Mouse (Mus musculus): ENCODE results near the gene Cutc.

DNA sequence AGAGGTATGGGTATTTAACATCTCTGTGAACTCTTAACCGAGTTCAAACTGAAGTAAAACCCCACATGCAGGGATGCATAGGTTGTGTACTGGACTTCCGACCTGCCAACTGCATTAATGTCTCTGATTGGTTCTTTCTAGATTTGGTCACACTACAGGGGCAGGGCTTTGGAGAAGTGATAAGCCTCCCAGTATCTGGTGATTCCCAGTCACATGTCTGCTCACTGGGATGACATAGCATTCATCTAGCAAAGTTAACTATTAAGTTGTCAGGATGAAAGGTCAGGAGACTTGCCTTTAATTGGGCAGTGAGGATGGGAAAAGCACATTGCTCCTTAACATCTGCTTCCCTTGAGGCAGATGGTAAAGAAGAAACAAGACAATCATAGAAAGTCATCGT lies 29.2 kb downstream of the Cutc start, which contains the start of gene Abcc2:
- TF ChIP-seq POLR2A (IDR thresholded peaks at IDR 0.05; ENCODE audit: borderline replicate concordance, low read depth, low read length) (no peak), CTCF (IDR thresholded peaks at IDR 0.05; ENCODE audit: low read depth, low read length) (no peak)

All from bone marrow macrophage, adult 2 months (primary cell).